Comparison of ENCODE assay signal across 8 mouse cellular contexts in genomic region chr3:107850418-107851031, GRCm38 (mm10). TPM values are rescaled to one million over a fixed set of nuclear protein-coding genes. Genes with fewer than 3 reads are reported as not detected.
DNase-seq lines count a peak whose midpoint lies in the region; ATAC-seq and TF ChIP-seq lines count a peak whose summit lies in the region.

No protein-coding gene starts in this region.

- no peaks in the 10 kb centered on the region for H3K36me3 ChIP-seq in forebrain, embryonic 12.5 days (replicated peaks)
- H3K36me3 ChIP-seq in midbrain, postnatal 0 days (ENCODE audit: insufficient read depth, low read length), result no peaks in the 10 kb centered on the region

- peaks cover 30% of the 10 kb centered on the region for H3K4me1 ChIP-seq in forebrain, embryonic 12.5 days
- H3K4me1 ChIP-seq in midbrain, postnatal 0 days (ENCODE audit: insufficient read depth, low read length), result peaks cover 8% of the 10 kb centered on the region; the same call in 1 of the 2 replicates

- H3K9me3 ChIP-seq in forebrain, embryonic 12.5 days, result no peaks in the 10 kb centered on the region
- no peaks in the 10 kb centered on the region for H3K9me3 ChIP-seq in midbrain, postnatal 0 days (ENCODE audit: low read length)

- intact Hi-C loops in heart, postnatal 25 days (cut with DNase I), result no loop called here

- peak overlapping the region; percentile 10; the same call in 1 of the 2 replicates for H3K4me2 ChIP-seq in forebrain, embryonic 12.5 days
- peak overlapping the region; percentile 13; the same call in 1 of the 2 replicates for H3K4me2 ChIP-seq in midbrain, postnatal 0 days (ENCODE audit: low read depth, low read length, poor library complexity, severe bottlenecking)

- no peak overlapping the region for H3K27ac ChIP-seq in forebrain, embryonic 12.5 days
- H3K27ac ChIP-seq in midbrain, postnatal 0 days (ENCODE audit: low read depth, low read length), result no peak overlapping the region

- H3K4me3 ChIP-seq in forebrain, embryonic 12.5 days (replicated peaks), result no peak overlapping the region
- H3K4me3 ChIP-seq in midbrain, postnatal 0 days (ENCODE audit: low read depth, low read length), result no peak overlapping the region

- peak; percentile 92 for DNase-seq in 3134 (ENCODE audit: extremely low read depth, insufficient read length, low spot score)
- peak; percentile 42 to 63 for DNase-seq in adrenal gland, adult 18-20 months (ENCODE audit: low spot score in 2 of 2)
- peak; percentile 58 for DNase-seq in heart, postnatal 25 days (ENCODE audit: low spot score)
- peak; percentile 82 to 89 for DNase-seq in kidney, postnatal 4 days
- DNase-seq in midbrain, postnatal 0 days (ENCODE audit: low spot score), result peak; percentile 77
- DNase-seq in T-cell, adult 2 months (ENCODE audit: low spot score), result no peak
- DNase-seq in spleen, adult 12 weeks (ENCODE audit: low spot score), result no peak

- ATAC-seq in forebrain, embryonic 12.5 days (ENCODE audit: low FRiP score), result peak; percentile 31; the same call in 1 of the 2 replicates
- 0 out of 2 replicates have a peak, but pooled peaks have one; percentile 11 for ATAC-seq in midbrain, postnatal 0 days (ENCODE audit: low FRiP score)

- no peaks in the 10 kb centered on the region for H3K27me3 ChIP-seq in forebrain, embryonic 12.5 days
- H3K27me3 ChIP-seq in midbrain, postnatal 0 days (ENCODE audit: insufficient read depth, low read length), result no peaks in the 10 kb centered on the region

- TF ChIP-seq CTCF in midbrain, postnatal 0 days (IDR thresholded peaks at IDR 0.05), result no peak

- WGBS in forebrain, embryonic 12.5 days, result 22% methylated on average over 12 of the region's 12 CpGs
- 17% methylated on average over 12 of the region's 12 CpGs for WGBS in midbrain, postnatal 0 days

- peak overlapping the region; percentile 26; the same call in 1 of the 2 replicates for H3K9ac ChIP-seq in forebrain, embryonic 12.5 days
- 0 out of 2 replicates have a peak overlapping the region, but pooled peaks have one; percentile 20 for H3K9ac ChIP-seq in midbrain, postnatal 0 days (replicated peaks; ENCODE audit: low read length, poor library complexity, severe bottlenecking)

RNA-seq across cellular contexts. Expression of gene Eps8l3, which starts 26.5 kb away (rescaled TPM):
- total RNA-seq in adrenal gland, adult 18-20 months (2021), result not detected
- polyA plus RNA-seq in forebrain, embryonic 12.5 days (2016; fragmentation: Nextera tagmentation; extraction: Ambion mirVana), result not detected in 2 replicates
- total RNA-seq in heart, postnatal 25 days (2021), result not detected
- total RNA-seq in midbrain, postnatal 0 days (2014; rRNA removed), result not detected in 2 replicates
- not detected in 2 replicates for polyA plus RNA-seq in midbrain, postnatal 0 days (2015; fragmentation: Nextera tagmentation; extraction: Ambion mirVana)

RNA-seq across cellular contexts. Expression of gene Gstm5, which starts 45.1 kb away (rescaled TPM):
- 10 to 100 TPM; 30.0 to 48.3 TPM for total RNA-seq in adrenal gland, adult 18-20 months (2021)
- polyA plus RNA-seq in forebrain, embryonic 12.5 days (2016; fragmentation: Nextera tagmentation; extraction: Ambion mirVana), result 225 and 230 TPM in 2 replicates
- 10 to 100 TPM; 50.1 to 51.4 TPM for total RNA-seq in heart, postnatal 25 days (2021)
- total RNA-seq in midbrain, postnatal 0 days (2014; rRNA removed), result 142 and 166 TPM in 2 replicates
- polyA plus RNA-seq in midbrain, postnatal 0 days (2015; fragmentation: Nextera tagmentation; extraction: Ambion mirVana), result 316 and 320 TPM in 2 replicates

Comparison
In these comparisons a context has a peak if more than half of its experiments do, and no peak if none do; other contexts are left out.
1. DNase-seq: peak in 3134 (single experiment), adrenal gland, adult 18-20 months (2 of 2), heart, postnatal 25 days (single experiment), kidney, postnatal 4 days (2 of 2) and midbrain, postnatal 0 days (single experiment); none in T-cell, adult 2 months (single experiment) and spleen, adult 12 weeks (single experiment).